1 mouse cellular context compared by ENCODE assay signal in genomic region chr16:17147391-17147929, GRCm38 (mm10).
TF ChIP-seq lines count a peak whose summit lies in the region.

No protein-coding gene starts in this region.

TF ChIP-seq in MEL, 35 proteins besides CTCF, POLR2A, EP300 and RAD21:
- TF ChIP-seq E2F4 (IDR thresholded peaks at IDR 0.05; ENCODE audit: borderline replicate concordance, low read depth, low read length) (no peak), KAT2A (conservative IDR thresholded peaks at IDR 0.05; ENCODE audit: low read depth, low read length) (no peak), NELFE (IDR thresholded peaks at IDR 0.05; ENCODE audit: low read depth, low read length) (peak; percentile 12; the same call in 1 of the 2 replicates), ZMIZ1 (IDR thresholded peaks at IDR 0.05; ENCODE audit: low read depth, low read length) (no peak), MAX (IDR thresholded peaks at IDR 0.05; ENCODE audit: low read length) (peak; percentile 99), ETS1 (IDR thresholded peaks at IDR 0.05; ENCODE audit: low read depth, low read length) (no peak), USF1 (IDR thresholded peaks at IDR 0.05; ENCODE audit: low read depth, low read length) (peak; percentile 20; the same call in 1 of the 2 replicates), TBP (IDR thresholded peaks at IDR 0.05; ENCODE audit: low read depth, low read length) (no peak; the same call in 1 of the 2 replicates), MEF2A (IDR thresholded peaks at IDR 0.05; ENCODE audit: extremely low read depth, insufficient replicate concordance, low read depth, low read length, poor library complexity, severe bottlenecking) (no peak), TCF12 (IDR thresholded peaks at IDR 0.05; ENCODE audit: low read depth, low read length) (no peak), HCFC1 (IDR thresholded peaks at IDR 0.05; ENCODE audit: low read depth, low read length) (peak; percentile 52; the same call in 1 of the 2 replicates), ZKSCAN1 (IDR thresholded peaks at IDR 0.05; ENCODE audit: low read depth, low read length) (no peak), ELF1 (IDR thresholded peaks at IDR 0.05; ENCODE audit: low read depth, low read length) (peak; percentile 77; the same call in 1 of the 2 replicates), TAL1 (IDR thresholded peaks at IDR 0.05; ENCODE audit: low read length) (no peak), GATA1 (IDR thresholded peaks at IDR 0.05; ENCODE audit: low read depth, low read length) (no peak), USF2 (IDR thresholded peaks at IDR 0.05; ENCODE audit: borderline replicate concordance in 1 of 2, insufficient read depth in 1 of 2, low read depth in 1 of 2, low read length in 2 of 2) (no peak), RCOR1 (IDR thresholded peaks at IDR 0.05; ENCODE audit: low read depth, low read length) (no peak), MAZ (IDR thresholded peaks at IDR 0.05; ENCODE audit: low read depth, low read length) (peak; percentile 75; the same call in 1 of the 2 replicates), POLR2AphosphoS2 (IDR thresholded peaks at IDR 0.05; ENCODE audit: low read length) (no peak; the same call in 1 of the 2 replicates), MYC (IDR thresholded peaks at IDR 0.05; ENCODE audit: low read depth, low read length) (peak; percentile 99), BHLHE40 (IDR thresholded peaks at IDR 0.05; ENCODE audit: borderline replicate concordance, low read depth, low read length) (peak; percentile 91), MXI1 (IDR thresholded peaks at IDR 0.05; ENCODE audit: low read depth, low read length) (peak; percentile 96), CHD1 (IDR thresholded peaks at IDR 0.05; ENCODE audit: low read depth, low read length) (no peak), MYB (IDR thresholded peaks at IDR 0.05; ENCODE audit: low read depth, low read length) (no peak), SIN3A (IDR thresholded peaks at IDR 0.05; ENCODE audit: low read length) (peak; percentile 46; the same call in 1 of the 2 replicates)
